Comparison of ENCODE assay signal across 22 mouse cellular contexts in genomic region chr14:22922571-22922970, GRCm38 (mm10).
A peak's percentile ranks its signal among the peaks of the same experiment; 100 is the strongest.
DNase-seq lines count a peak whose midpoint lies in the region; ATAC-seq lines count a peak whose summit lies in the region.
"Had no signal": no experiment of that assay in that cellular context is flagged by ENCODE, and none has a peak within 500 bp of the region (broad histone marks: within the 10 kb centered on the region; RNA-seq: fewer than 3 reads in every experiment).

No protein-coding gene starts in this region.

- peak; percentile 70; the same call in 1 of the 2 replicates for ATAC-seq in kidney, embryonic 16.5 days (ENCODE audit: low FRiP score, low TSS enrichment)
- ATAC-seq in embryonic facial prominence, embryonic 13.5 days (ENCODE audit: insufficient number of reproducible peaks, insufficient read depth, low FRiP score, low TSS enrichment, low read depth) = peak; percentile 82
- 0 out of 2 replicates have a peak, but pooled peaks have one; percentile 49 for ATAC-seq in limb, embryonic 13.5 days (ENCODE audit: low FRiP score, low read depth)
- no peak for ATAC-seq in monocyte, adult 5-6 weeks (replicated peaks; ENCODE audit: insufficient number of reproducible peaks, low FRiP score, low TSS enrichment, poor library complexity, severe bottlenecking)
- ATAC-seq: inflammation-experienced regulatory T-cells, adult 6 months had no signal

- no peaks in the 10 kb centered on the region for H3K36me3 ChIP-seq in kidney, embryonic 16.5 days (ENCODE audit: insufficient read depth, low read length)
- no peaks in the 10 kb centered on the region for H3K36me3 ChIP-seq in embryonic facial prominence, embryonic 13.5 days
- H3K36me3 ChIP-seq in limb, embryonic 13.5 days = no peaks in the 10 kb centered on the region
- H3K36me3 ChIP-seq: heart, embryonic 15.5 days; hindbrain, embryonic 10.5 days; kidney, embryonic 15.5 days; liver, embryonic 15.5 days; midbrain, embryonic 12.5 days had no signal

- no peaks in the 10 kb centered on the region for H3K9me3 ChIP-seq in kidney, embryonic 16.5 days (ENCODE audit: low read length)
- no peaks in the 10 kb centered on the region for H3K9me3 ChIP-seq in embryonic facial prominence, embryonic 13.5 days
- H3K9me3 ChIP-seq in limb, embryonic 13.5 days = no peaks in the 10 kb centered on the region
- H3K9me3 ChIP-seq: heart, embryonic 15.5 days; hindbrain, embryonic 10.5 days; kidney, embryonic 15.5 days; liver, embryonic 15.5 days; midbrain, embryonic 12.5 days had no signal

- H3K4me3 ChIP-seq in kidney, embryonic 16.5 days (ENCODE audit: low read length) = no peak overlapping the region
- H3K4me3 ChIP-seq in embryonic facial prominence, embryonic 13.5 days = no peak overlapping the region
- H3K4me3 ChIP-seq in limb, embryonic 13.5 days = no peak overlapping the region
- H3K4me3 ChIP-seq: gastrocnemius, adult 2 months; heart, adult 2 months; heart, embryonic 15.5 days; hindbrain, embryonic 10.5 days; kidney, embryonic 15.5 days; liver, embryonic 15.5 days; midbrain, embryonic 12.5 days had no signal

- no peak overlapping the region for H3K27ac ChIP-seq in kidney, embryonic 16.5 days (ENCODE audit: low read length)
- H3K27ac ChIP-seq in embryonic facial prominence, embryonic 13.5 days = peak overlapping the region; percentile 82
- no peak overlapping the region for H3K27ac ChIP-seq in limb, embryonic 13.5 days
- H3K27ac ChIP-seq: gastrocnemius, adult 2 months; heart, adult 2 months; heart, embryonic 15.5 days; hindbrain, embryonic 10.5 days; kidney, embryonic 15.5 days; liver, embryonic 15.5 days; macrophage; midbrain, embryonic 12.5 days had no signal

- H3K4me2 ChIP-seq in kidney, embryonic 16.5 days (replicated peaks; ENCODE audit: low read depth, low read length) = no peak overlapping the region
- H3K4me2 ChIP-seq in embryonic facial prominence, embryonic 13.5 days = peak overlapping the region; percentile 14; the same call in 1 of the 2 replicates
- no peak overlapping the region for H3K4me2 ChIP-seq in limb, embryonic 13.5 days (replicated peaks)
- H3K4me2 ChIP-seq: heart, embryonic 15.5 days; kidney, embryonic 15.5 days; liver, embryonic 15.5 days; midbrain, embryonic 12.5 days had no signal

- no peaks in the 10 kb centered on the region for H3K27me3 ChIP-seq in kidney, embryonic 16.5 days (ENCODE audit: insufficient read depth, low read length)
- H3K27me3 ChIP-seq in embryonic facial prominence, embryonic 13.5 days = no peaks in the 10 kb centered on the region
- H3K27me3 ChIP-seq in limb, embryonic 13.5 days = no peaks in the 10 kb centered on the region
- H3K27me3 ChIP-seq: heart, embryonic 15.5 days; kidney, embryonic 15.5 days; midbrain, embryonic 12.5 days had no signal

- peaks cover 3% of the 10 kb centered on the region; the same call in 1 of the 2 replicates for H3K4me1 ChIP-seq in kidney, embryonic 16.5 days (ENCODE audit: insufficient read depth, low read length)
- H3K4me1 ChIP-seq in embryonic facial prominence, embryonic 13.5 days = peaks cover 24% of the 10 kb centered on the region
- H3K4me1 ChIP-seq in limb, embryonic 13.5 days = peaks cover 5% of the 10 kb centered on the region; the same call in 1 of the 2 replicates
- H3K4me1 ChIP-seq: heart, embryonic 15.5 days; liver, embryonic 15.5 days; midbrain, embryonic 12.5 days had no signal

- DNase-seq in embryo, embryonic 11 days = peak; percentile 40
- no peak for DNase-seq in embryo, embryonic 10.5 days (ENCODE audit: low spot score)
- DNase-seq in kidney, adult 18-20 months = no peak
- no peak for DNase-seq in testis, postnatal 10 days (ENCODE audit: low spot score)
- DNase-seq: adrenal gland, adult 8-10 months; cerebellum, postnatal 14 days; gastrocnemius, adult 2 months; right cerebral cortex, adult 18-20 months; spleen, adult 18-20 months; thymus, postnatal 36 days had no signal

- H3K9ac ChIP-seq in kidney, embryonic 16.5 days (replicated peaks; ENCODE audit: low read length) = no peak overlapping the region
- H3K9ac ChIP-seq in embryonic facial prominence, embryonic 13.5 days = peak overlapping the region; percentile 37; the same call in 1 of the 2 replicates
- no peak overlapping the region for H3K9ac ChIP-seq in limb, embryonic 13.5 days
- H3K9ac ChIP-seq: heart, embryonic 15.5 days; kidney, embryonic 15.5 days; liver, embryonic 15.5 days; midbrain, embryonic 12.5 days had no signal

- 84% methylated on average over 4 of the region's 4 CpGs for WGBS in kidney, embryonic 16.5 days
- WGBS in embryonic facial prominence, embryonic 13.5 days = 46% methylated on average over 4 of the region's 4 CpGs
- WGBS in limb, embryonic 13.5 days = 61% methylated on average over 4 of the region's 4 CpGs
